Comparison of ENCODE assay signal across 44 mouse cellular contexts in the genomic region with DNA sequence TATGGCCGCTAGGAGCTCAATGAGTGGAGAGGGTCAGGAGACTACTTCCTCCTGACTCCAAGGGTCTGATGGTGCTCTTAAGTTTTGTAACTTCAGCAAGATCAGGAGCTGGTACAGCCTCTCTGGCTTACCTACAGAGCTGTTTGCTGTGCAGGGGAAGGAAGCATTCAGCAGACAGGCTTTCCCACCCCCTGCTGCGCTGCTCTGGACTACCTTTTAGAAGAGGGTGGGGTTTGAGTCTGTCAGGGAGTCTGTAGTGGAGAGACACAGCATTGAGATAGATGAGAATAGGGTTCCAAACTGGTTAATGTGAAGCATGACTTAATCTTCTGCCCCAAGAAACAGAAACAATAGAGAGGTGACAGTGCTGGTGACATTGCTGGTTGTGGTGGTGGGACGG. TPM values are rescaled to one million over a fixed set of nuclear protein-coding genes. Genes with fewer than 3 reads are reported as not detected.
"Had no signal": no experiment of that assay in that cellular context is flagged by ENCODE, and none has a peak within 500 bp of the region (broad histone marks: within the 10 kb centered on the region; RNA-seq: fewer than 3 reads in every experiment).

No protein-coding gene starts in this region.

- H3K27me3 ChIP-seq: heart, embryonic 12.5 days; hindbrain, embryonic 13.5 days; hindbrain, embryonic 15.5 days; kidney, embryonic 15.5 days; liver, embryonic 13.5 days; liver, embryonic 15.5 days had no signal

- DNase-seq: gastrocnemius, postnatal 14 days; gastrocnemius, postnatal 36 days; heart, adult 18-20 months; heart, postnatal 10 days; kidney, adult 11 months; kidney, adult 2 months; kidney, adult 9 months; kidney, postnatal 14 days; kidney, postnatal 36 days; layer of hippocampus, adult 9-11 months; layer of hippocampus, postnatal 36 days; liver; liver, embryonic 13.5 days; liver, postnatal 0 days had no signal

- H3K27ac ChIP-seq: heart, embryonic 10.5 days; hindbrain, embryonic 13.5 days; hindbrain, embryonic 15.5 days; hindbrain, postnatal 0 days; kidney, embryonic 15.5 days; kidney, postnatal 0 days; liver, embryonic 13.5 days; liver, embryonic 15.5 days had no signal

- H3K9ac ChIP-seq: heart, embryonic 12.5 days; hindbrain, embryonic 13.5 days; hindbrain, embryonic 15.5 days; kidney, embryonic 15.5 days; liver, embryonic 13.5 days; liver, embryonic 15.5 days; liver, postnatal 0 days had no signal

- H3K4me2 ChIP-seq: heart, embryonic 12.5 days; hindbrain, embryonic 13.5 days; hindbrain, embryonic 15.5 days; kidney, embryonic 15.5 days; liver, embryonic 11.5 days; liver, embryonic 13.5 days; liver, embryonic 15.5 days had no signal

- H3K9me3 ChIP-seq: heart, embryonic 10.5 days; heart, embryonic 12.5 days; hindbrain, embryonic 13.5 days; hindbrain, embryonic 15.5 days; kidney, embryonic 15.5 days; liver, embryonic 13.5 days; liver, embryonic 15.5 days had no signal

- ATAC-seq: hindbrain, postnatal 0 days; intestine, embryonic 16.5 days; liver, postnatal 0 days had no signal

- H3K36me3 ChIP-seq: heart, embryonic 10.5 days; heart, embryonic 12.5 days; hindbrain, embryonic 13.5 days; hindbrain, embryonic 15.5 days; kidney, embryonic 15.5 days; liver, embryonic 13.5 days; liver, embryonic 15.5 days had no signal

- H3K4me3 ChIP-seq: heart, embryonic 10.5 days; heart, embryonic 12.5 days; hindbrain, embryonic 13.5 days; hindbrain, embryonic 15.5 days; kidney, embryonic 15.5 days; liver, embryonic 13.5 days; liver, embryonic 15.5 days had no signal

- H3K4me1 ChIP-seq: kidney, embryonic 15.5 days; liver, embryonic 13.5 days; liver, embryonic 15.5 days had no signal

RNA-seq across cellular contexts. Expression of a gene that starts 17.8 kb away (rescaled TPM):
- total RNA-seq: gastrocnemius, adult 18-20 months; gastrocnemius, adult 8-10 months; gastrocnemius, postnatal 14 days; gastrocnemius, postnatal 36 days; heart, adult 18-20 months; heart, adult 8-10 months; heart, postnatal 10 days; heart, postnatal 25 days; hematopoietic stem cell, adult 5-6 weeks; hindbrain, postnatal 0 days; layer of hippocampus, adult 18-20 months; layer of hippocampus, adult 8-10 months; layer of hippocampus, postnatal 14 days; layer of hippocampus, postnatal 36 days; left cerebral cortex, adult 18-20 months; left cerebral cortex, adult 8-10 months; left cerebral cortex, postnatal 10 days; left cerebral cortex, postnatal 25 days had no signal
- polyA plus RNA-seq: gonadal fat pad, adult 2 months; heart, embryonic 10.5 days; heart, embryonic 12.5 days; heart, embryonic 14.5 days; heart, embryonic 16.5 days; hindbrain, embryonic 11.5 days; hindbrain, embryonic 13.5 days; hindbrain, embryonic 15.5 days; hindbrain, postnatal 0 days; intestine, embryonic 14.5 days; intestine, embryonic 16.5 days; kidney, adult 2 months; kidney, embryonic 15.5 days; kidney, postnatal 0 days; large intestine, adult 2 months; limb, embryonic 11.5 days; limb, embryonic 14.5 days; liver, embryonic 11.5 days; liver, embryonic 13.5 days; liver, embryonic 15.5 days; liver, postnatal 0 days had no signal
